ENCODE assay signal across 31 mouse cellular contexts in genomic region chr6:29641816-29642215, GRCm38 (mm10).
"Had no signal": no experiment of that assay in that cellular context is flagged by ENCODE, and none has a peak within 500 bp of the region (broad histone marks: within the 10 kb centered on the region; RNA-seq: fewer than 3 reads in every experiment).

No protein-coding gene starts in this region.

- DNase-seq: left cerebral cortex, postnatal 4 days; liver; liver, embryonic 13.5 days; liver, postnatal 0 days; lung, adult 18-20 months; lung, adult 2 months; lung, embryonic 14.5 days; lung, postnatal 10 days; lung, postnatal 14 days; lung, postnatal 36 days; lung, postnatal 4 days; midbrain, embryonic 14.5 days had no signal

- H3K27ac ChIP-seq: left cerebral cortex, adult 2 months; limb, embryonic 10.5 days; limb, embryonic 12.5 days; limb, embryonic 13.5 days; limb, embryonic 15.5 days; liver, embryonic 12.5 days; liver, embryonic 13.5 days; liver, embryonic 14.5 days; liver, embryonic 15.5 days; lung, embryonic 15.5 days; macrophage; midbrain, embryonic 12.5 days; midbrain, embryonic 13.5 days; midbrain, embryonic 15.5 days; neural tube, embryonic 12.5 days had no signal

- H3K4me3 ChIP-seq: left cerebral cortex, adult 2 months; limb, embryonic 10.5 days; limb, embryonic 12.5 days; limb, embryonic 13.5 days; limb, embryonic 15.5 days; liver, embryonic 12.5 days; liver, embryonic 13.5 days; liver, embryonic 15.5 days; lung, embryonic 15.5 days; megakaryocyte, embryonic 14.5 days; midbrain, embryonic 12.5 days; midbrain, embryonic 13.5 days; midbrain, embryonic 15.5 days; myocyte; neural tube, embryonic 12.5 days had no signal

- H3K9me3 ChIP-seq: limb, embryonic 10.5 days; limb, embryonic 15.5 days; liver, embryonic 12.5 days; liver, embryonic 13.5 days; liver, embryonic 15.5 days; lung, embryonic 15.5 days; midbrain, embryonic 12.5 days; midbrain, embryonic 15.5 days had no signal

- H3K4me1 ChIP-seq: limb, embryonic 13.5 days; liver, embryonic 12.5 days; liver, embryonic 13.5 days; liver, embryonic 15.5 days; lung, embryonic 15.5 days; midbrain, embryonic 15.5 days; neural tube, embryonic 12.5 days had no signal

- H3K4me2 ChIP-seq: limb, embryonic 12.5 days; limb, embryonic 13.5 days; limb, embryonic 15.5 days; liver, embryonic 11.5 days; liver, embryonic 12.5 days; liver, embryonic 13.5 days; liver, embryonic 15.5 days; lung, embryonic 14.5 days; lung, embryonic 15.5 days; midbrain, embryonic 12.5 days; midbrain, embryonic 13.5 days; midbrain, embryonic 15.5 days; neural tube, embryonic 12.5 days had no signal

- H3K9ac ChIP-seq: limb, embryonic 12.5 days; limb, embryonic 13.5 days; limb, embryonic 15.5 days; liver, embryonic 12.5 days; liver, embryonic 13.5 days; liver, embryonic 14.5 days; liver, embryonic 15.5 days; liver, postnatal 0 days; lung, embryonic 14.5 days; lung, embryonic 15.5 days; midbrain, embryonic 12.5 days; midbrain, embryonic 13.5 days; midbrain, embryonic 15.5 days; neural tube, embryonic 12.5 days had no signal

- ATAC-seq: liver, embryonic 12.5 days; liver, postnatal 0 days; lung, postnatal 0 days; midbrain, embryonic 13.5 days; midbrain, embryonic 15.5 days; midbrain, embryonic 16.5 days had no signal

- H3K36me3 ChIP-seq: limb, embryonic 10.5 days; limb, embryonic 12.5 days; limb, embryonic 13.5 days; limb, embryonic 15.5 days; liver, embryonic 12.5 days; liver, embryonic 13.5 days; liver, embryonic 15.5 days; lung, embryonic 15.5 days; midbrain, embryonic 12.5 days; midbrain, embryonic 13.5 days; midbrain, embryonic 15.5 days; neural tube, embryonic 12.5 days had no signal
